Mouse (Mus musculus) kidney, postnatal 0 days (tissue): ENCODE measurements around the gene Pan3. TPM values are rescaled to one million over a fixed set of nuclear protein-coding genes. Genes with fewer than 3 reads are reported as not detected.
A peak's percentile ranks its signal among the peaks of the same experiment; 100 is the strongest.

ENCODE experiments used
- ATAC-seq: fragments of 200-750 bp; cut with Nextera tagmentation; replicated peaks from 2 replicates; pipeline ENCODE4 v1.8.0; 2017; ENCODE audit warnings: low read depth, moderate number of reproducible peaks, moderate TSS enrichment, moderate library complexity; ENCODE audit not compliant: low FRiP score
- DNase-seq: peaks from one replicate; pipeline ENCODE4 v3.0.0-alpha.2; 2016; ENCODE audit warnings: low spot score
- H3K27ac ChIP-seq: fragments of 300-500 bp; sonication (generic); 2 replicates; pipeline ENCODE4 v1.5.1; 2014; ENCODE audit warnings: mild to moderate bottlenecking
- H3K27me3 ChIP-seq: fragments of 300-500 bp; sonication (generic); 2 replicates; pipeline ENCODE4 v1.6.1; 2014; ENCODE audit warnings: low read length, mixed read lengths; ENCODE audit not compliant: insufficient read depth
- H3K36me3 ChIP-seq: fragments of 300-500 bp; sonication (generic); 2 replicates; pipeline ENCODE4 v1.6.1; 2014; ENCODE audit warnings: low read length, mixed read lengths; ENCODE audit not compliant: insufficient read depth
- H3K4me1 ChIP-seq: fragments of 300-500 bp; sonication (generic); replicated peaks from 2 replicates; pipeline ENCODE4 v1.6.1; 2014; ENCODE audit warnings: antibody characterized with exemption, low read length, mixed read lengths; ENCODE audit not compliant: insufficient read depth
- H3K4me2 ChIP-seq: fragments of 300-500 bp; sonication (generic); 2 replicates; pipeline ENCODE4 v1.6.1; 2014; ENCODE audit warnings: mild to moderate bottlenecking, low read length, moderate library complexity, mixed read lengths
- H3K4me3 ChIP-seq: fragments of 300-500 bp; sonication (generic); replicated peaks from 2 replicates; pipeline ENCODE4 v1.5.1; 2014; ENCODE audit warnings: low read depth, low read length
- H3K9ac ChIP-seq: fragments of 300-500 bp; sonication (generic); 2 replicates; pipeline ENCODE4 v1.6.1; 2014; ENCODE audit warnings: low read depth, low read length
- H3K9me3 ChIP-seq: fragments of 300-500 bp; sonication (generic); replicated peaks from 2 replicates; pipeline ENCODE4 v1.6.1; 2016; ENCODE audit warnings: low read length, inconsistent platforms, mixed read lengths
- CTCF ChIP-seq: IDR thresholded peaks from 2 replicates; pipeline ENCODE4 v1.5.1; 2016; ENCODE audit warnings: antibody characterized with exemption, low read depth, mild to moderate bottlenecking, moderate library complexity
- WGBS: fragments of 180-500 bp; shearing (Covaris S2); extraction: QIAGEN DNeasy Blood & Tissue Kit; methylation state at CpG from one replicate; pipeline ENCODE4 v1.1.7; 2014; 5-methylcytosine and 5-hydroxymethylcytosine counted together
- polyA plus RNA-seq: library from polyadenylated mRNA; unstranded; fragments of >200 nt; fragmentation: Nextera tagmentation; extraction: Ambion mirVana; gene quantifications from 2 replicates; pipeline ENCODE4 v1.2.1, GENCODE M21; 2015

Gene Pan3
- polyA plus RNA-seq, 1 experiment from 2014 or later: 69.9 TPM

- no peak overlapping the region for H3K4me3 ChIP-seq
- no peak overlapping the region for H3K27ac ChIP-seq
- H3K4me2 ChIP-seq: no peak overlapping the region
- no peaks in the 10 kb centered on the region for H3K27me3 ChIP-seq
- ATAC-seq (no peak), DNase-seq (no peak)
- H3K9ac ChIP-seq: no peak overlapping the region
- TF ChIP-seq CTCF: no peak
- H3K9me3 ChIP-seq: no peaks in the 10 kb centered on the region
- H3K4me1 ChIP-seq: no peaks in the 10 kb centered on the region
- WGBS: 62% methylated on average over 13 of the region's 13 CpGs
- no peaks in the 10 kb centered on the region for H3K36me3 ChIP-seq
These were observed 150.2 kb downstream of the Pan3 start for GRCm38 (mm10) chr5:147580181-147580580.

GRCm38 (mm10) chr5:147583702-147584298 lies 153.8 kb downstream of the Pan3 start:
- TF ChIP-seq CTCF: peak; percentile 97
- H3K4me1 ChIP-seq: no peaks in the 10 kb centered on the region

GRCm38 (mm10) chr5:147584648-147585047 lies 154.7 kb downstream of the Pan3 start:
- no peak overlapping the region for H3K4me2 ChIP-seq
- ATAC-seq (no peak), DNase-seq (peak; percentile 45)
- no peaks in the 10 kb centered on the region for H3K9me3 ChIP-seq
- no peak for TF ChIP-seq CTCF
- no peak overlapping the region for H3K9ac ChIP-seq
- WGBS: 66% methylated on average over 9 of the region's 9 CpGs
- no peak overlapping the region for H3K27ac ChIP-seq
- no peak overlapping the region for H3K4me3 ChIP-seq
- no peaks in the 10 kb centered on the region for H3K36me3 ChIP-seq
- no peaks in the 10 kb centered on the region; the same call in 1 of the 2 replicates for H3K4me1 ChIP-seq
- no peaks in the 10 kb centered on the region for H3K27me3 ChIP-seq

More at GRCm38 (mm10) chr5:147583702-147584298, 153.8 kb downstream of the Pan3 start:
- 0 out of 2 replicates have a peak, but pooled peaks have one; percentile 25 for ATAC-seq
- H3K27ac ChIP-seq: no peak overlapping the region
- H3K4me2 ChIP-seq: peak overlapping the region; percentile 40
- peak; percentile 92 for DNase-seq
- no peaks in the 10 kb centered on the region for H3K36me3 ChIP-seq
- no peaks in the 10 kb centered on the region for H3K27me3 ChIP-seq
- no peak overlapping the region for H3K9ac ChIP-seq
- H3K4me3 ChIP-seq: no peak overlapping the region
- WGBS: 27% methylated on average over 14 of the region's 14 CpGs
- no peaks in the 10 kb centered on the region for H3K9me3 ChIP-seq

GRCm38 (mm10) chr5:147585070-147585469 lies 155.1 kb downstream of the Pan3 start:
- DNase-seq: no peak
- H3K4me3 ChIP-seq: no peak overlapping the region
- no peaks in the 10 kb centered on the region for H3K27me3 ChIP-seq
- WGBS: 81% methylated on average over 1 of the region's 1 CpGs
- ATAC-seq: no peak
- H3K4me2 ChIP-seq: no peak overlapping the region
- TF ChIP-seq CTCF: no peak
- H3K36me3 ChIP-seq: no peaks in the 10 kb centered on the region
- H3K4me1 ChIP-seq: no peaks in the 10 kb centered on the region; the same call in 1 of the 2 replicates
- H3K27ac ChIP-seq: no peak overlapping the region
- no peak overlapping the region for H3K9ac ChIP-seq
- no peaks in the 10 kb centered on the region for H3K9me3 ChIP-seq

- DNase-seq (peak; percentile 76), ATAC-seq (peak; percentile 80)
- Histone ChIP-seq H3K4me3 (no peak overlapping the region), H3K4me1 (no peaks in the 10 kb centered on the region; the same call in 1 of the 2 replicates), H3K4me2 (no peak overlapping the region), H3K27ac (no peak overlapping the region), H3K36me3 (no peaks in the 10 kb centered on the region), H3K9me3 (no peaks in the 10 kb centered on the region), H3K27me3 (no peaks in the 10 kb centered on the region), H3K9ac (no peak overlapping the region)
- no peak for TF ChIP-seq CTCF
- WGBS: 17% methylated on average over 12 of the region's 12 CpGs
These were observed 159.9 kb downstream of the Pan3 start for GRCm38 (mm10) chr5:147589814-147590213.

GRCm38 (mm10) chr5:147597825-147598224 lies 167.9 kb downstream of the Pan3 start:
- Histone ChIP-seq H3K9ac (no peak overlapping the region), H3K27me3 (no peaks in the 10 kb centered on the region), H3K27ac (no peak overlapping the region), H3K36me3 (no peaks in the 10 kb centered on the region), H3K4me2 (no peak overlapping the region), H3K4me1 (no peaks in the 10 kb centered on the region), H3K4me3 (no peak overlapping the region), H3K9me3 (no peaks in the 10 kb centered on the region)
- TF ChIP-seq CTCF: no peak
- no peak for DNase-seq
- WGBS: 71% methylated on average over 16 of the region's 16 CpGs
- ATAC-seq: no peak

Other genes with a start within 250 kb of the Pan3 start
- not detected in 2 replicates for gene Gsx1, start 241.5 kb upstream of the Pan3 start, polyA plus RNA-seq
- gene Pdx1, start 160.2 kb upstream of the Pan3 start, polyA plus RNA-seq: not detected in 2 replicates
- not detected in 2 replicates for gene Cdx2, start 122.9 kb upstream of the Pan3 start, polyA plus RNA-seq
- not detected in 2 replicates for gene Urad, start 107.7 kb upstream of the Pan3 start, polyA plus RNA-seq
- 0.06 and 0.08 TPM in 2 replicates for gene Flt3, start 29.7 kb upstream of the Pan3 start, polyA plus RNA-seq